ENCODE assay signal across 31 mouse cellular contexts in genomic region chr10:21497110-21497509, GRCm38 (mm10).
DNase-seq lines count a peak whose midpoint lies in the region; ATAC-seq and TF ChIP-seq lines count a peak whose summit lies in the region.
"Had no signal": no experiment of that assay in that cellular context is flagged by ENCODE, and none has a peak within 500 bp of the region (broad histone marks: within the 10 kb centered on the region; RNA-seq: fewer than 3 reads in every experiment).

No protein-coding gene starts in this region.

- TF ChIP-seq CTCF in lung, postnatal 0 days (IDR thresholded peaks at IDR 0.05) = no peak
- no peak for TF ChIP-seq CTCF in Patski (IDR thresholded peaks at IDR 0.05)
- TF ChIP-seq CTCF in midbrain, postnatal 0 days (IDR thresholded peaks at IDR 0.05) = no peak

- in situ Hi-C loops in Patski (cut with MboI; ENCODE audit: low pct_unique_long_range_greater_than_20kb) = no loop called here

- H3K4me3 ChIP-seq in lung, postnatal 0 days (ENCODE audit: low read depth, low read length) = no peak overlapping the region
- no peak overlapping the region for H3K4me3 ChIP-seq in midbrain, postnatal 0 days (ENCODE audit: low read depth, low read length)
- no peak overlapping the region for H3K4me3 ChIP-seq in hindbrain, embryonic 16.5 days (ENCODE audit: low read length)
- H3K4me3 ChIP-seq: embryonic facial prominence, embryonic 10.5 days; embryonic facial prominence, embryonic 13.5 days; erythroblast, embryonic 14.5 days; forebrain, embryonic 10.5 days; forebrain, embryonic 13.5 days; heart, adult 2 months; heart, embryonic 10.5 days; heart, embryonic 13.5 days; hindbrain, embryonic 12.5 days had no signal

- DNase-seq in lung, postnatal 0 days (ENCODE audit: low spot score) = no peak
- DNase-seq in lung, adult 18-20 months = no peak
- peak; percentile 17 for DNase-seq in Patski (ENCODE audit: low read depth, low spot score)
- DNase-seq in fibroblast of lung, adult 2 months (ENCODE audit: low read depth) = peak; percentile 17
- no peak for DNase-seq in midbrain, postnatal 0 days (ENCODE audit: low spot score)
- DNase-seq: adrenal gland, postnatal 10 days; adrenal gland, postnatal 36 days; cerebellum, adult 11 months; cerebellum, adult 2 months; cerebellum, adult 9-11 months; cerebellum, postnatal 25 days; embryo, embryonic 11 days; gastrocnemius, postnatal 36 days; heart, adult 2 months; heart, postnatal 14 days; heart, postnatal 4 days; kidney, adult 2 months had no signal

- ATAC-seq in lung, postnatal 0 days = no peak
- ATAC-seq in Patski = no peak
- no peak for ATAC-seq in midbrain, postnatal 0 days (ENCODE audit: low FRiP score)
- ATAC-seq in hindbrain, embryonic 16.5 days = no peak
- ATAC-seq in megakaryocyte progenitor cell, adult 5-6 weeks (replicated peaks; ENCODE audit: poor library complexity) = no peak
- ATAC-seq: activated CD4-positive, CD25-positive, alpha-beta regulatory T cell, adult 4 months; forebrain, embryonic 13.5 days; forebrain, embryonic 16.5 days; hindbrain, postnatal 0 days; intestine, postnatal 0 days had no signal

- CTCF ChIA-PET in Patski (lab: Charles Lee) = no interaction called here

- H3K27me3 ChIP-seq in lung, postnatal 0 days (replicated peaks; ENCODE audit: insufficient read depth, low read length) = no peaks in the 10 kb centered on the region
- peaks cover 3% of the 10 kb centered on the region for H3K27me3 ChIP-seq in Patski
- no peaks in the 10 kb centered on the region for H3K27me3 ChIP-seq in midbrain, postnatal 0 days (ENCODE audit: insufficient read depth, low read length)
- no peaks in the 10 kb centered on the region for H3K27me3 ChIP-seq in hindbrain, embryonic 16.5 days (replicated peaks; ENCODE audit: control insufficient read depth, insufficient read depth, low read length)
- H3K27me3 ChIP-seq: embryonic facial prominence, embryonic 13.5 days; forebrain, embryonic 13.5 days; heart, embryonic 13.5 days; hindbrain, embryonic 12.5 days had no signal

- H3K4me2 ChIP-seq in lung, postnatal 0 days (replicated peaks; ENCODE audit: low read depth, low read length) = no peak overlapping the region
- H3K4me2 ChIP-seq in midbrain, postnatal 0 days (ENCODE audit: low read depth, low read length, poor library complexity, severe bottlenecking) = no peak overlapping the region
- no peak overlapping the region for H3K4me2 ChIP-seq in hindbrain, embryonic 16.5 days (ENCODE audit: low read length)
- H3K4me2 ChIP-seq: embryonic facial prominence, embryonic 13.5 days; forebrain, embryonic 13.5 days; heart, embryonic 13.5 days; hindbrain, embryonic 12.5 days had no signal

- no peak overlapping the region for H3K9ac ChIP-seq in lung, postnatal 0 days (replicated peaks; ENCODE audit: low read depth)
- H3K9ac ChIP-seq in midbrain, postnatal 0 days (replicated peaks; ENCODE audit: low read length, poor library complexity, severe bottlenecking) = no peak overlapping the region
- no peak overlapping the region for H3K9ac ChIP-seq in hindbrain, embryonic 16.5 days (ENCODE audit: low read depth, low read length)
- H3K9ac ChIP-seq: embryonic facial prominence, embryonic 13.5 days; forebrain, embryonic 13.5 days; heart, embryonic 13.5 days; hindbrain, embryonic 12.5 days had no signal

- POLR2A ChIA-PET in Patski (lab: Charles Lee) = no interaction called here

- H3K27ac ChIP-seq in lung, postnatal 0 days (ENCODE audit: low read length) = no peak overlapping the region
- no peak overlapping the region for H3K27ac ChIP-seq in midbrain, postnatal 0 days (ENCODE audit: low read depth, low read length)
- H3K27ac ChIP-seq in hindbrain, embryonic 16.5 days (ENCODE audit: low read depth, low read length) = no peak overlapping the region
- H3K27ac ChIP-seq: embryonic facial prominence, embryonic 10.5 days; embryonic facial prominence, embryonic 13.5 days; forebrain, embryonic 10.5 days; forebrain, embryonic 13.5 days; heart, adult 2 months; heart, embryonic 10.5 days; heart, embryonic 13.5 days; hindbrain, embryonic 12.5 days; hindbrain, postnatal 0 days had no signal

- H3K4me1 ChIP-seq in lung, postnatal 0 days (ENCODE audit: insufficient read depth, low read depth, low read length) = no peaks in the 10 kb centered on the region
- no peaks in the 10 kb centered on the region for H3K4me1 ChIP-seq in midbrain, postnatal 0 days (ENCODE audit: insufficient read depth, low read length)
- H3K4me1 ChIP-seq in hindbrain, embryonic 16.5 days (ENCODE audit: control insufficient read depth, insufficient read depth, low read depth, low read length) = no peaks in the 10 kb centered on the region
- H3K4me1 ChIP-seq: embryonic facial prominence, embryonic 10.5 days; embryonic facial prominence, embryonic 13.5 days; forebrain, embryonic 13.5 days; heart, embryonic 10.5 days; heart, embryonic 13.5 days; hindbrain, embryonic 12.5 days had no signal

- WGBS in lung, postnatal 0 days = 81% methylated on average over 3 of the region's 3 CpGs
- 86% methylated on average over 3 of the region's 3 CpGs for WGBS in midbrain, postnatal 0 days
- 94% methylated on average over 3 of the region's 3 CpGs for WGBS in hindbrain, embryonic 16.5 days

- H3K9me3 ChIP-seq in lung, postnatal 0 days (ENCODE audit: low read length) = no peaks in the 10 kb centered on the region
- no peaks in the 10 kb centered on the region for H3K9me3 ChIP-seq in midbrain, postnatal 0 days (ENCODE audit: low read length)
- no peaks in the 10 kb centered on the region for H3K9me3 ChIP-seq in hindbrain, embryonic 16.5 days (ENCODE audit: control insufficient read depth, low read length)
- H3K9me3 ChIP-seq: embryonic facial prominence, embryonic 10.5 days; embryonic facial prominence, embryonic 13.5 days; forebrain, embryonic 10.5 days; forebrain, embryonic 13.5 days; heart, embryonic 10.5 days; heart, embryonic 13.5 days; hindbrain, embryonic 12.5 days had no signal

- no peaks in the 10 kb centered on the region for H3K36me3 ChIP-seq in lung, postnatal 0 days (ENCODE audit: insufficient read depth, low read length)
- no peaks in the 10 kb centered on the region for H3K36me3 ChIP-seq in midbrain, postnatal 0 days (ENCODE audit: insufficient read depth, low read length)
- no peaks in the 10 kb centered on the region for H3K36me3 ChIP-seq in hindbrain, embryonic 16.5 days (ENCODE audit: control insufficient read depth, insufficient read depth, low read length)
- H3K36me3 ChIP-seq: embryonic facial prominence, embryonic 10.5 days; embryonic facial prominence, embryonic 13.5 days; forebrain, embryonic 10.5 days; heart, embryonic 10.5 days; heart, embryonic 13.5 days; hindbrain, embryonic 12.5 days had no signal

- peak; percentile 46 for TF ChIP-seq EP300 in lung, postnatal 0 days (IDR thresholded peaks at IDR 0.05)

Comparison
In these comparisons a context has a peak if more than half of its experiments do, and no peak if none do; other contexts are left out.
1. DNase-seq: peak in Patski (single experiment) and fibroblast of lung, adult 2 months (single experiment); none in lung, postnatal 0 days (single experiment), lung, adult 18-20 months (0 of 2) and midbrain, postnatal 0 days (single experiment).